Mouse (Mus musculus): ENCODE data around the gene Egflam.

DNA sequence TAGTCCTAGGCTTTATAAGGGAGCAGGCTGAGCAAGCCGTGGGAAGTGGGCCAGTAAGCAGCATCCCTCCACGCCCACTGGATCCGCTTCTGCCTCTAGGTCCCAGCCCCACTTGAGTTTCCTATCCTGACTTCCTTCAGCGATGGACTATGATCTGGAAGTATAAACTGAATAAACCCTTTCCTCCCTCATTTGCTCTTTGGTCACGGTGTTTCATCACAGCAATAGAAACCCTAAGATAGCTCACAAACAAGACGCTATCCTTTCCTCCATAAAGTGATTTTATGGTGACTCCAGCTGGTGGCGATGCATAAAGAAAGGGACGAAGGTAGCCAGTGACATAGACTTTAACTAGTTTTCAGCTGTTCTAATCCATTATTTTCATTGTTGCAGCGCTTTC, 134.9 kb downstream of the Egflam start:
- TF ChIP-seq POLR2A (IDR thresholded peaks at IDR 0.05; ENCODE audit: insufficient read depth, low read depth, low read length) (no peak), CTCF (IDR thresholded peaks at IDR 0.05; ENCODE audit: insufficient read depth, low read depth, low read length) (no peak)

Measured in olfactory bulb, adult 2 months (tissue).